In the genomic region with DNA sequence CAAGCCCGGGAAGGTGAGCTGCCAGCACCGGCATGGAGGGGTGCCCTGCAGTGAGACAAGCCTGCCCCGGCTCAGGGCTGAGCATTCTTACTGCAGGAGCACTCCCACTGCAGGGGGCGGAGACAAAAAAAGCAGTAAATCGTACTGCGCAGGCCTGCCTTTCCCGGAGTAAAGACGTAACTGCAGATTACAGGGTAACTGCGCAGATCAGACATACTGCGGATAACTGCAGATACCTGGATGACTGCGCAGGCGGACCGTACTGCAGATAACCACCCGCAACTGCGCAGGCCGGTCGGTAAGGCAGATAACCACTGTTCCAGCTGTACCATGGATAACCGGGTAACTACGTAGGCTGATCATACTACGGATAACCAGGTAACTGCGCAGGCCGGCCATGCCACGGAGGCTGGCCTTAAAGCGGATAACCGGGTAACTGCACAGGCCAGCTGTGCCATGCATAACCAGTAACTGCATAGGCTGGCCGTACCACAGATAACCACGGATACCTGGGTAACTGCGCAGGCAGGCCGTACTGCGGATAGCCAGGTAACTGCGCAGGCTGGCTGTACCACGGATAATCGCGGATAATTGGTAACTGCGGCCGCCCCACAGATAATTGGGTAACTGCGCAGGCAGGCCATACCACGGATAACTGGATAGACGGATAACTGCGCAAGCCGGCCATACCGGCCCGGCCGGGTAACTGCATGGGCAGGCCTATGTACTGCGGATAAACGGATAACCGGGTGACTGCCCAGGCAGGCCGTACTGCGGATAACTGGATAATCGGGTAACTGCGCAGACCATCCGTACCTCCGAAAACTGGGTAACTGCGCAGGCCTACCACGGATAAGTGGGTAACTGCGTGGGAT, we compare ENCODE assay signal across 8 mouse cellular contexts. TPM values are rescaled to one million over a fixed set of nuclear protein-coding genes. Genes with fewer than 3 reads are reported as not detected.
DNase-seq lines count a peak whose midpoint lies in the region; ATAC-seq and TF ChIP-seq lines count a peak whose summit lies in the region.

Zrsr1 (plus strand) TSS at position 171 of the 875 bp plus-strand sequence.

- H3K4me1 ChIP-seq in ES-E14 (ENCODE audit: control insufficient read depth in 2 of 2, insufficient read depth in 2 of 2, low read length in 2 of 2, poor library complexity in 1 of 2) = no peaks in the 10 kb centered on the region
- peaks cover 27% of the 10 kb centered on the region for H3K4me1 ChIP-seq in forebrain, embryonic 13.5 days
- peaks cover 3% of the 10 kb centered on the region; the same call in 1 of the 2 replicates for H3K4me1 ChIP-seq in lung, adult 2 months (ENCODE audit: control insufficient read depth, insufficient read depth, low read length)
- H3K4me1 ChIP-seq in neural tube, embryonic 15.5 days = peaks cover 28% of the 10 kb centered on the region

- in situ Hi-C loops in ES-E14 (cut with MboI; ENCODE audit: low sequenced_read_pairs in 2 of 2, unreplicated experiment in 2 of 2) = no loop called here

- peak within 1 kb of the TSS; percentile 76 to 80 for H3K4me3 ChIP-seq in ES-E14 (ENCODE audit: insufficient read depth in 1 of 2, low read depth in 1 of 2, low read length in 2 of 2, poor library complexity in 1 of 2, severe bottlenecking in 1 of 2)
- peak within 1 kb of the TSS; percentile 57 for H3K4me3 ChIP-seq in forebrain, embryonic 13.5 days
- H3K4me3 ChIP-seq in lung, adult 2 months (replicated peaks; ENCODE audit: extremely low read depth, low read depth, low read length) = peak within 1 kb of the TSS; percentile 84
- peak within 1 kb of the TSS; percentile 57 for H3K4me3 ChIP-seq in neural tube, embryonic 15.5 days (replicated peaks)

- peak within 1 kb of the TSS; percentile 91 for H3K27ac ChIP-seq in ES-E14 (ENCODE audit: insufficient read depth, low read depth, low read length, poor library complexity, severe bottlenecking)
- peak within 1 kb of the TSS; percentile 6 for H3K27ac ChIP-seq in forebrain, embryonic 13.5 days
- H3K27ac ChIP-seq in neural tube, embryonic 15.5 days (replicated peaks) = peak within 1 kb of the TSS; percentile 80

- H3K36me3 ChIP-seq in ES-E14 (ENCODE audit: control insufficient read depth, insufficient read depth, low read length, poor library complexity, severe bottlenecking) = peaks cover 10% of the 10 kb centered on the region; the same call in 1 of the 2 replicates
- H3K36me3 ChIP-seq in forebrain, embryonic 13.5 days (ENCODE audit: poor library complexity, severe bottlenecking) = peaks cover 31% of the 10 kb centered on the region
- peaks cover 23% of the 10 kb centered on the region for H3K36me3 ChIP-seq in neural tube, embryonic 15.5 days

- WGBS in forebrain, embryonic 13.5 days = 48% methylated on average over 56 of the region's 56 CpGs
- 54% methylated on average over 56 of the region's 56 CpGs for WGBS in lung, adult 2 months
- WGBS in neural tube, embryonic 15.5 days = 59% methylated on average over 56 of the region's 56 CpGs

- peak within 1 kb of the TSS; percentile 78 for H3K4me2 ChIP-seq in forebrain, embryonic 13.5 days
- peak within 1 kb of the TSS; percentile 63 for H3K4me2 ChIP-seq in neural tube, embryonic 15.5 days

- TF ChIP-seq CTCF in lung, adult 2 months (IDR thresholded peaks at IDR 0.05; ENCODE audit: insufficient read depth, low read length) = no peak

- intact Hi-C loops in heart, postnatal 10 days (cut with DNase I) = no loop called here

- peak; percentile 94; the same call in 1 of the 2 replicates for TF ChIP-seq POLR2A in lung, adult 2 months (IDR thresholded peaks at IDR 0.05; ENCODE audit: borderline replicate concordance, extremely low read depth, low read depth, low read length)

- H3K9ac ChIP-seq in ES-E14 (ENCODE audit: insufficient read depth, low read depth, low read length, poor library complexity, severe bottlenecking) = peak within 1 kb of the TSS; percentile 80
- H3K9ac ChIP-seq in forebrain, embryonic 13.5 days = peak within 1 kb of the TSS; percentile 53
- peak within 1 kb of the TSS; percentile 63 for H3K9ac ChIP-seq in neural tube, embryonic 15.5 days (replicated peaks)

- no peaks in the 10 kb centered on the region; the same call in 1 of the 2 replicates for H3K9me3 ChIP-seq in ES-E14 (ENCODE audit: control insufficient read depth, insufficient read depth, low read depth, low read length)
- H3K9me3 ChIP-seq in forebrain, embryonic 13.5 days (replicated peaks) = peaks cover 36% of the 10 kb centered on the region
- peaks cover 18% of the 10 kb centered on the region; the same call in 1 of the 2 replicates for H3K9me3 ChIP-seq in neural tube, embryonic 15.5 days (replicated peaks)

- peak; percentile 58 for DNase-seq in ES-E14 (ENCODE audit: low read depth, low spot score)
- peak; percentile 75 for DNase-seq in c-Kit-positive CD71-positive TER-119-positive erythroid progenitor cells, embryonic 14.5 days (ENCODE audit: low spot score)
- DNase-seq in heart, postnatal 10 days = peak; percentile 59 to 64
- DNase-seq in kidney, postnatal 4 days = peak; percentile 61 to 76
- peak; percentile 62 for DNase-seq in lung, adult 2 months
- peak; percentile 73 for DNase-seq in testis, postnatal 14 days (ENCODE audit: low spot score)

- peak; percentile 84 for ATAC-seq in forebrain, embryonic 13.5 days
- ATAC-seq in neural tube, embryonic 15.5 days (ENCODE audit: low FRiP score) = peak; percentile 85

- H3K27me3 ChIP-seq in forebrain, embryonic 13.5 days = no peaks in the 10 kb centered on the region
- H3K27me3 ChIP-seq in neural tube, embryonic 15.5 days (replicated peaks) = no peaks in the 10 kb centered on the region

TF ChIP-seq in ES-E14, 5 proteins besides CTCF, POLR2A, EP300 and RAD21:
- TF ChIP-seq ZNF384 (IDR thresholded peaks at IDR 0.05; ENCODE audit: low read depth, low read length) (no peak), CHD2 (IDR thresholded peaks at IDR 0.05; ENCODE audit: low read depth, low read length) (no peak), HCFC1 (IDR thresholded peaks at IDR 0.05; ENCODE audit: borderline replicate concordance, insufficient read depth, low read length) (no peak), MAFK (IDR thresholded peaks at IDR 0.05; ENCODE audit: insufficient read depth, low read depth, low read length) (no peak), ZC3H11A (IDR thresholded peaks at IDR 0.05; ENCODE audit: borderline replicate concordance, low read depth, low read length) (no peak)

RNA-seq across cellular contexts. Expression of gene Zrsr1, which starts in this region (rescaled TPM):
- 6.4 and 18.0 TPM in 2 replicates for total RNA-seq in ES-E14 (2012; rRNA removed)
- polyA plus RNA-seq in forebrain, embryonic 13.5 days (2015; fragmentation: Nextera tagmentation; extraction: Ambion mirVana) = 5.3 TPM in 2 replicates
- 10 to 100 TPM in 1 of 2 experiments, 1 to 10 TPM in 1; 8.8 to 10.1 TPM for total RNA-seq in heart, postnatal 10 days (2021)
- polyA plus RNA-seq in lung, adult 2 months (2012; rRNA removed) = 10.2 and 11.5 TPM in 2 replicates
- 9.5 and 9.7 TPM in 2 replicates for polyA plus RNA-seq in neural tube, embryonic 15.5 days (2015; fragmentation: Nextera tagmentation; extraction: Ambion mirVana)

Comparison
In these comparisons a context has a peak if more than half of its experiments do, and no peak if none do; other contexts are left out.
1. Peak in every context shown above with its lines: DNase-seq, ATAC-seq, H3K4me3 ChIP-seq and H3K27ac ChIP-seq.
2. H3K27ac ChIP-seq: peak in every context shown above with its lines; median percentile 91 in ES-E14; 80 in neural tube, embryonic 15.5 days; 6 in forebrain, embryonic 13.5 days.